Mouse (Mus musculus) liver, embryonic 12.5 days (tissue): Measurements from ENCODE around the gene Fxyd7. TPM values are rescaled to one million over a fixed set of nuclear protein-coding genes. Genes with fewer than 3 reads are reported as not detected.

Source experiments
- ATAC-seq: fragments of 200-750 bp; cut with Nextera tagmentation; 2 replicates; pipeline ENCODE4 v1.8.0; 2017; ENCODE audit warnings: moderate number of reproducible peaks, mild to moderate bottlenecking, moderate library complexity
- H3K27ac ChIP-seq: fragments of 300-500 bp; sonication (generic); 2 replicates; pipeline ENCODE4 v1.5.1; 2016; ENCODE audit warnings: mild to moderate bottlenecking
- H3K27me3 ChIP-seq: fragments of 300-500 bp; sonication (generic); replicated peaks from 2 replicates; pipeline ENCODE4 v1.6.1; 2016; ENCODE audit warnings: mild to moderate bottlenecking, moderate library complexity
- H3K36me3 ChIP-seq: fragments of 300-500 bp; sonication (generic); 2 replicates; pipeline ENCODE4 v1.6.1; 2016; ENCODE audit warnings: mild to moderate bottlenecking, moderate library complexity
- H3K4me1 ChIP-seq: fragments of 300-500 bp; sonication (generic); 2 replicates; pipeline ENCODE4 v1.6.1; 2016
- H3K4me2 ChIP-seq: fragments of 300-500 bp; sonication (generic); 2 replicates; pipeline ENCODE4 v1.6.1; 2016; ENCODE audit warnings: mild to moderate bottlenecking, moderate library complexity
- H3K4me3 ChIP-seq: fragments of 300-500 bp; sonication (generic); 2 replicates; pipeline ENCODE4 v1.5.1; 2016; ENCODE audit warnings: mild to moderate bottlenecking, moderate library complexity
- H3K9ac ChIP-seq: fragments of 300-500 bp; sonication (generic); 2 replicates; pipeline ENCODE4 v1.6.1; 2016; ENCODE audit warnings: mild to moderate bottlenecking, moderate library complexity
- H3K9me3 ChIP-seq: fragments of 300-500 bp; sonication (generic); replicated peaks from 2 replicates; pipeline ENCODE4 v1.6.1; 2016; ENCODE audit warnings: mild to moderate bottlenecking, moderate library complexity
- WGBS: fragments of 180-500 bp; shearing (Covaris S2); methylation state at CpG from one replicate; pipeline ENCODE4 v1.1.7; 2016; ENCODE audit not compliant: insufficient replicate concordance; 5-methylcytosine and 5-hydroxymethylcytosine counted together
- polyA plus RNA-seq: library from polyadenylated mRNA; unstranded; fragments of >200 nt; fragmentation: Nextera tagmentation; extraction: Ambion mirVana; gene quantifications from 2 replicates; pipeline ENCODE4 v1.2.1, GENCODE M21; 2016

Fxyd7 gene
- polyA plus RNA-seq, 1 experiment from 2014 or later = 0.55 TPM

DNA sequence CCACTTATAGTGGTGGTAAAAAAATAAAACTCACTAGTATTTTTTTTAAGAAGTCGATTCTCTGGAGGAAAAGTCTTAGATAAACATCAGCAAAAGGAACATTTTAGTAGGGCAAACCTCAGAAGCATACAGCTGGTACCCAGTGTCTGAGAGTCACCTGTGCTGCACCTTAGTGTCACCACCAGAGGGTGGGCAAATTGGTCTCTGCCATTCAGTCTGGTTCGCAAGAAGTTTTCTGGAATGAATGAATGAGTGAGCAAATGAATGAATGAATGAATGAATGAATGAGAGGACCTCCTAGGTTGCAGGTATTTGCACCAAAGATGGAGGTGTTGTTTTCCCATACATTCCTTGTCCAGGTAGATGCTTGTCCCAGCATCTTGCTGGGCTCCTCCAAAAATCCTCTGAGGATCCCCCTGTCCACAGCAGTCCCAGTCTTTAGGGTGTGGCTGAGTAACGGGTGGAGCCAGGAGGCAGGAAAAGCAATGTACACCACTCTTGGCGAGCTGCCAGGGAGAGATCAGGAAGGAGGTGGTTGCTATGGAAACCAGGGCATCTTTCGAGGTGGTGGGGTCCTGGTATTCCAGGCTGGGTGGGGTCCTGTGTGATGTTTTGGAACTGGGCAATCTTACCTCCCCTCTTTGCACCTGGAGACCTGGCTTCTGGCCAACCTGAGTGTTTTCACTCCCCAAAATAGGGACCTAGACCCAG is 2.0 kb downstream of the Fxyd7 start:
- Histone ChIP-seq H3K4me2 (no peak overlapping the region; the same call in 1 of the 2 replicates), H3K27ac (no peak overlapping the region), H3K9me3 (no peaks in the 10 kb centered on the region), H3K36me3 (no peaks in the 10 kb centered on the region), H3K27me3 (peaks cover 87% of the 10 kb centered on the region), H3K9ac (no peak overlapping the region), H3K4me1 (peaks cover 38% of the 10 kb centered on the region), H3K4me3 (no peak overlapping the region)
- 17% methylated on average over 5 of the region's 5 CpGs for WGBS
- no peak for ATAC-seq

DNA sequence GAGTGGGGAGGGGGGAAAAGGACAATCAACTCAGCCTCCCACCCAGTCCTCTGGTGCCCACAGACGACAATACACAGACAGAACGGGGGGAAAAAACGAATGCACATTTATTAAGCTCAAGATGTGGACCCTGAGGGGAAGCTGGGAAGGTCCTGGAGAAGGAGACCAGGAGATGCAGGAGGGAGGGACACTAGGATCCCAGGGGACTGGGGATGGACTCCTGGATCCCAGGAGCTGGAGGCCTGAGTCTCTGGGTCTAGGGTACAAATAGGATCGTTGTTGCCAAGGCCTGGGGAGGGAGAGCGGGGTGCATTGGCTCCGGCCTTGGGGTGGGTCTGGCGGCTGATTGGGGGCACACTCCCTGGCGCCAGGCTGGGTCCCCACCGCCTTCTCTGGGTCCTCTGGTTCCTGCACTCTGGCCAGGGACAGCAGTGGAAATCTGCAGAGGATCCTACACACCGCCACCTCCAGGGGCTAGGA is 8.8 kb downstream of the Fxyd7 start, which contains the start of gene Fxyd5:
Gene Fxyd5, minus strand, starts transcription at position 51 of the 480 bp plus-strand sequence.
- H3K36me3 ChIP-seq = no peaks in the 10 kb centered on the region
- H3K27ac ChIP-seq = no peak within 1 kb of the TSS
- no peak for ATAC-seq
- no peaks in the 10 kb centered on the region for H3K9me3 ChIP-seq
- H3K9ac ChIP-seq = 0 out of 2 replicates have a peak within 1 kb of the TSS, but pooled peaks have one; percentile 41
- peaks cover 68% of the 10 kb centered on the region for H3K27me3 ChIP-seq
- H3K4me1 ChIP-seq = peaks cover 16% of the 10 kb centered on the region
- peak within 1 kb of the TSS; percentile 55 for H3K4me2 ChIP-seq
- WGBS = 39% methylated on average over 10 of the region's 10 CpGs
- H3K4me3 ChIP-seq = peak within 1 kb of the TSS; percentile 39

DNA sequence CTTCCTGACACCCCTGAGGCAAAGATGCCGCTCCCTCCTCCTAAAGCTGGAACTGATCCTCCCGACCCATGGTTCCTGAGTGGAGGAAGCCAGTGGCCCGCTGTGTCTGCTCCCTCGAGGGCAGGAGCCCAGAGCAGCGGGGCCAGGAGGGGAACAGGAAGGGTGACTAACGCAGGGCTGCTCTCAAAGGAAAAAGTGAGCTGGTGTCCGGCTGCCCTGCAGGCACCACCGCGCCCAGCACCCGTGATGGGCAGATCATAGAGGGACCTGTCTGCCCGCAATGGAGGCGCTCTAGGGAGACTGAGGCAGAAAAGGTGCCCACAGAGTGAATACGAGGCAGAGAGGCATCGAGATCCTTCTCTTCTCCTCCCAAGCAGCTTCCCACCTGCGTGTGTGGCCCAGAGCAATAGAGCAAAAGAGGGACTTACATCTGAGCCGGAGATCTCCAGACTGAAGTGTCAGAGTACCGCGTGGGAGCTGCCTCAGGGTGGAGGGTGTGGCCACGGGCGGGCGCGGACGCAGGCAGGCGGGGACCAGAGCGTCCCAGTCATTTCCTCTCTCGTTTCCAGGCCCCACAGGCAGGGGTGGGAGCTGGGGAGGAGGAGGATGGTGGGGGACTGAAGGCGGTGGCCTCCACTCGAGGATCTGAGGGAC is 9.5 kb downstream of the Fxyd7 start:
- 0 out of 2 replicates have a peak, but pooled peaks have one; percentile 18 for ATAC-seq
- Histone ChIP-seq H3K4me3 (peak overlapping the region; percentile 39), H3K27ac (no peak overlapping the region), H3K9ac (0 out of 2 replicates have a peak overlapping the region, but pooled peaks have one; percentile 41), H3K9me3 (no peaks in the 10 kb centered on the region), H3K4me1 (peaks cover 16% of the 10 kb centered on the region), H3K36me3 (no peaks in the 10 kb centered on the region), H3K27me3 (peaks cover 63% of the 10 kb centered on the region), H3K4me2 (peak overlapping the region; percentile 55)
- whole genome bisulfite sequencing = 2% methylated on average over 28 of the region's 28 CpGs

DNA sequence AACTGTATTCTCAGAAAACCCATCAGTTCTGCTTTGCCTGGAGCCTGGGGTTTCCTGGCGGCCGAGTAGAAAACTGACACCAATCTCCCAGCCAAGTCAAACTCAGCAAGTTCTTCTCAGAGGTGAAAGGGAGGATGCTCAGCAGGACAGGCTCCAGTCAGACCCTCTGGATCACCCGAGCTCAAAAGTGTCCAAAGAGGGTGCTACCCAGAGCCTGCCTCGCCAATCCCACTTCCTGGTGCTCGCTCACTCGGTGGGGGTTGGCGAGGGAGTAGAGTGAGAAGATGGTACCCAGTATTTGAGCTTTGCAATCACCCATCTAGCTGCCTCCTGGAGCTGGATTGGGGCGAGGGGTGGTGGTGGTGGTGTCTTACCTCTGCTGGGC is 10.3 kb downstream of the Fxyd7 start:
- WGBS = 22% methylated on average over 8 of the region's 8 CpGs
- H3K4me1 ChIP-seq = peaks cover 16% of the 10 kb centered on the region
- peak overlapping the region; percentile 55 for H3K4me2 ChIP-seq
- H3K9ac ChIP-seq = no peak overlapping the region
- no peaks in the 10 kb centered on the region for H3K36me3 ChIP-seq
- peak overlapping the region; percentile 39; the same call in 1 of the 2 replicates for H3K4me3 ChIP-seq
- no peaks in the 10 kb centered on the region for H3K9me3 ChIP-seq
- no peak overlapping the region for H3K27ac ChIP-seq
- ATAC-seq = no peak
- peaks cover 63% of the 10 kb centered on the region for H3K27me3 ChIP-seq

DNA sequence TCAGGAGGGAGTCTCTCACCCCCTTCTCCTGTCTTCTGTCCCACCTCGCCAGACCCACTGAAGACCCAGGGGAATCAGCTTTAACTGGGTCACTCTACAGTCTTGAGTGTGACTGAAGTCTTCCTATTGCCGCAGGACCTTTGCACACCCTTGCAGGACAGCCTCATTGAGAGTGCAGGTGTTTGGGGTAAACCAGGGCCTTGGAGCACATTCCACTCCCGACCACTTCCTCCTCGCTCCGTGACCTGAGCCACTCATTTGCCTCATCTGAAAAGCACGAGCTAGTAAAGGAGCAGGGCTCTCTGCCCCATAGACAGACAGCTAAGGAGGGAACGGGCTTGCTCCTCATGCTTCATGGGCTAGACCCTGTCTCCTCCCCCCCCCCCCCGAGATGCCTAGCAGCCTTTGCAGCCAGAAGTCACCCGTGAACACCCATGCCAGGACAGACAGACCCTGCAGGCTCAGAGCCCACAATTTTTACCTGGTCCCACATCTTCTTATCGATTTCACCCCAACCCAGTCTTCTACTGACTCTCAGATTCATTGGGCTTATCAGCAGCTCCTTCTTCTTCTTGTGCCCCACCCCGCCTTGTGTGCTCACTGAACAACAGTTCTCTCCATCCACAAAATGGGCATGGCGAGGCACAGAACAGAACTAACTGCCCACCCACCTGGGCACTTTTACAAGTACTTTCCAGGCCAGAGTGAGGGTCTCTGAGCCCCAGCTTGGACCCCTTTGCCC is 10.8 kb downstream of the Fxyd7 start:
- 44% methylated on average over 12 of the region's 12 CpGs for WGBS
- no peak overlapping the region for H3K27ac ChIP-seq
- H3K4me2 ChIP-seq = peak overlapping the region; percentile 55; the same call in 1 of the 2 replicates

DNA sequence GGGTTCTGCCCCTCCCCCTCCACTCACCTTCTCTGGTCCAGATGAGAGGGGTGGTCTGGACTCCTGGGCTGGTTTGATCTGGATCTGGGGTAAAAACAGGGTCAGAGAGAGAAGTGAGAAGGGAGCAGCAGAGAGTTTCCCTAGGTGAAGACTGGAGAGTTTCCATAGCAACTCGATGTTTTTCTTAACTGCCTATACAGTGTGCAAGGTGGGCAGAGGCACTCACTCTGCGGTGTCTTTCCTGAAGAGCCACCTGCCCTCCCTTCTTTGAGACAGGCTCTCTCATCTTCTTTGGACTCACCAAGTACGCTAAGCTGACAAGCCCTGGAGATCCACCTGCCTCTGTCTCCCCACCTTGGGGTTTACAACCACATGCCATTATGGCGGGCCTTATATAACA is 12.3 kb downstream of the Fxyd7 start:
- no peak overlapping the region for H3K4me2 ChIP-seq
- WGBS = 72% methylated on average over 4 of the region's 4 CpGs
- no peak for ATAC-seq

More for the DNA sequence above, 10.8 kb downstream of the Fxyd7 start:
- no peak for ATAC-seq
- Histone ChIP-seq H3K27me3 (peaks cover 59% of the 10 kb centered on the region), H3K36me3 (no peaks in the 10 kb centered on the region), H3K9ac (no peak overlapping the region), H3K4me3 (no peak overlapping the region), H3K9me3 (no peaks in the 10 kb centered on the region), H3K4me1 (peaks cover 16% of the 10 kb centered on the region)

DNA sequence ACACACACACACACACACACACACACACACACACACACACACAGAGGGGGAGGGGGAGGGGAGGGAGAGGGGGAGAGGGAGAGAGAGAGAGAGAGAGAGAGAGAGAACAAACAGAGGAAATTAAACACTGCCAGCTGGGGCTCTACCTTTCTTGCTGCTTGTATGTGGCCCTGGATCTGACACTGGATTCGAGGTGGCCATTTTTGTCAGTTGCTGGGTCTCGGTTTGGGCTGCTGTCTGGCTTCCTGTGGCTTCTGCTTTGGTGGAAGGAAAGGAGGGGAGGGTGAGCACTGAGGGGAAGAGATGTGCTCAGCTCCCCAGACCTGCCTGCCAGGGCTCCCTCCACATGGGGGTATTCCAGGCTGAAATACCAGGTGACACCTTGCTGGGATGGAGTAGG is 13.6 kb downstream of the Fxyd7 start:
- no peaks in the 10 kb centered on the region for H3K36me3 ChIP-seq
- WGBS = 20% methylated on average over 2 of the region's 2 CpGs
- H3K4me2 ChIP-seq = no peak overlapping the region
- H3K27ac ChIP-seq = no peak overlapping the region
- no peak overlapping the region for H3K9ac ChIP-seq
- no peak overlapping the region for H3K4me3 ChIP-seq
- no peaks in the 10 kb centered on the region for H3K9me3 ChIP-seq
- peaks cover 28% of the 10 kb centered on the region for H3K4me1 ChIP-seq
- ATAC-seq = no peak
- peaks cover 33% of the 10 kb centered on the region for H3K27me3 ChIP-seq

More for the DNA sequence above, 12.3 kb downstream of the Fxyd7 start:
- no peak overlapping the region for H3K4me3 ChIP-seq
- no peaks in the 10 kb centered on the region for H3K36me3 ChIP-seq
- no peak overlapping the region for H3K9ac ChIP-seq
- peaks cover 27% of the 10 kb centered on the region for H3K4me1 ChIP-seq
- H3K27ac ChIP-seq = no peak overlapping the region
- H3K27me3 ChIP-seq = peaks cover 45% of the 10 kb centered on the region
- no peaks in the 10 kb centered on the region for H3K9me3 ChIP-seq

DNA sequence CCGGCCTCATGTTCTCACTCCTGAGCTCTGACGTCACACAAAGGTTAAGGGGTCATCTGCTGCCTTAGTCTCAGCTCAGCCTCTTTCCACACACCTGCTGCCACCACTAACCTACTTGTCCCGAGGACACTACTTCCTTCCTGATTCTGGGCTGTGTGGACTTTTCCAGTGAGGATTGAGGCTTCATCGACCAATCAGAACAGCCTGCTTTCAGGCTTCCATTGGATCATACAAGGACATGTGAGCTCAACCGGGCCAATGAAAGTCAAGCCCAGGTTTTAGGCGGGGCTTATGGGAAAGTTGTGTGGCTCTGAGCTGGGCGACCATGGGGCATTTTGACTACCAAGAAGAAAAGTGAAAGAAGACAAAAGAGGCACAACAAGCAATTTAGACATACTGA is 14.3 kb downstream of the Fxyd7 start:
- no peak overlapping the region for H3K4me3 ChIP-seq
- H3K27ac ChIP-seq = no peak overlapping the region
- 57% methylated on average over 7 of the region's 7 CpGs for WGBS

DNA sequence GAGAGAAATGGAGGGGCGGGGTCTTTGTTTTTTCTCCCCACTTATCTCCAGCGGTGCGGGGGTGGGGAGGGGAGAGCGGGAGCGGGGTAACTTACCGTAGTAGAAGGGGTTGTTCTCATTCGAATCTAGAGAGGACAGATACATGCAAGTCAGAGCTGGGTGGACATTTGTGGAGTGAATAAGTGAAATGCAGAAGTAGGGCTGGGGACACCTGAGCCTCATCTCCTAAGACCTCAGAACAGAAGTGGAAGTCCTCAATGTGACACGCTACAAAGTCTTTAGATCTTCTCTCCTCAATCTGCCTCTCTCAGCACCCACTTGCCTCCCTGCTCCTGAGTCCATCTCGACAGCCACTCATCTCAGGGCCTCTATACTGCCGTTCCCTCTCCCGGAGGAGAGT is 16.0 kb downstream of the Fxyd7 start:
- H3K27me3 ChIP-seq = peaks cover 9% of the 10 kb centered on the region
- peaks cover 25% of the 10 kb centered on the region for H3K4me1 ChIP-seq
- no peak overlapping the region for H3K9ac ChIP-seq
- WGBS = 65% methylated on average over 11 of the region's 11 CpGs
- no peak overlapping the region for H3K4me3 ChIP-seq
- H3K36me3 ChIP-seq = no peaks in the 10 kb centered on the region
- no peaks in the 10 kb centered on the region for H3K9me3 ChIP-seq
- no peak overlapping the region for H3K4me2 ChIP-seq
- no peak for ATAC-seq
- no peak overlapping the region for H3K27ac ChIP-seq

More for the DNA sequence above, 14.3 kb downstream of the Fxyd7 start:
- Histone ChIP-seq H3K4me2 (no peak overlapping the region), H3K36me3 (no peaks in the 10 kb centered on the region), H3K9me3 (no peaks in the 10 kb centered on the region), H3K27me3 (peaks cover 25% of the 10 kb centered on the region), H3K4me1 (peaks cover 31% of the 10 kb centered on the region), H3K9ac (no peak overlapping the region)
- no peak for ATAC-seq

DNA sequence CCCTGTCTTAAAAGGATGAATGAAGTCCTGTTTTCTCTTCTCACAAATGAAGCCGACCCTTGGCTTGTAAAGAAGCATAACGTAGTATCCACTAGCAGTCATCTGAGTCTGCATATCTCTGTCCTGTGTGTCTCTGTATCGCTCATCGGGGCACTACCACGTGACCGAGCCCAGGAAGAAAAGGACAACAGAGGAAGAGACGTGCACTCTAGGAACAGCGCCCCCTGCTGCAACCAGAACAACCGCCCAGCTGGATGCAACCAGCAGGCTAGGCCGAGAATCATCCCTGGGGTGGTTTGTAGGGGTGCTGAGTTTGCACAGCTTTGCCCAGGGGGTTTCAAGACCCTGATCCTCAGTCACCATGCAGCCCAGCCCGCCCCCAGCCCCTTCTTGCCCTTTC is 16.5 kb downstream of the Fxyd7 start:
- no peak; the same call in 1 of the 2 replicates for ATAC-seq
- H3K4me2 ChIP-seq = no peak overlapping the region
- peaks cover 25% of the 10 kb centered on the region for H3K4me1 ChIP-seq
- no peak overlapping the region for H3K4me3 ChIP-seq
- H3K27ac ChIP-seq = no peak overlapping the region
- no peaks in the 10 kb centered on the region for H3K9me3 ChIP-seq
- no peaks in the 10 kb centered on the region for H3K36me3 ChIP-seq
- no peak overlapping the region for H3K9ac ChIP-seq
- H3K27me3 ChIP-seq = 0 out of 2 replicates have a peak, but pooled peaks cover 5% of the 10 kb centered on the region
- WGBS = 46% methylated on average over 11 of the region's 11 CpGs

DNA sequence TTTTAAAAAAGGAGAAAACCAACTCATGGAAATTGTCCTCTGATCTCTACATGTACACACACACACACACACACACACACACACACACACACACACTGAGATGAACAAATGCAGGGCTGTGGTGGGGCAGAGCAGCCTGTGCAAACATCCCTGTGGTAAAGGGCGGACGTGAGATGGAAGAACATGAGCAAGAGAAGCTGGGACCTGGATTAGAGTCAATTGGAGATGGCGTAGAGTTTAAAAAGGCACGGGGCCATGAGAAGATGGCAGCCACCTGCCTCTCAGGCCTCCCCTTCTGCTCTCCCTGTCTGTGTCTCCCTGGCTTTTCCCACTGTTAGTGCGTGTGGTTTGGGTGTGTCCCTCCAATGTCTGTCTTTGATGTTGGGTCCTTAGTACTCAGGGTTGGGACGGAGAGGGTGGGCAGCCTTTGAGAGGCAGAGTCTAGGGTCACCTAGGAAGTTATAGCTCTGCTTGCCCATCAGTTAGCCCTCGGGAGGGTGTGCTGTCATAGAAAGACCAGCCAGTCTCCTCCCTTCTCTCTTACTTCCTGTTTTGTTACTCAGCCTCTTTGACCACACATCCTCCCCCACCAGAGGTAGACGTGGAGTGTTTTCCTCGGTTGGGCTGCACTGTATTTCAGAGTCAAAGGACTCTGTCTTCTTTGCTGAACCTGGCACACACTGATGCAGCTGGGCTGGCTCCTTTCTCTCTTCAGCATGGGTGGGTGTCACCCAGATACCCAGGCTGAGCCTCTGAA is 17.7 kb downstream of the Fxyd7 start:
- ATAC-seq = peak; percentile 36; the same call in 1 of the 2 replicates
- Histone ChIP-seq H3K27ac (peak overlapping the region; percentile 25; the same call in 1 of the 2 replicates), H3K27me3 (no peaks in the 10 kb centered on the region), H3K4me3 (no peak overlapping the region), H3K9ac (no peak overlapping the region), H3K4me1 (peaks cover 25% of the 10 kb centered on the region), H3K36me3 (no peaks in the 10 kb centered on the region), H3K9me3 (no peaks in the 10 kb centered on the region), H3K4me2 (no peak overlapping the region)
- 32% methylated on average over 9 of the region's 9 CpGs for WGBS
